In genomic region chr15:62693671-62694070, GRCm38 (mm10) we compare ENCODE assay signal across 24 mouse cellular contexts.
"Had no signal": no experiment of that assay in that cellular context is flagged by ENCODE, and none has a peak within 500 bp of the region (broad histone marks: within the 10 kb centered on the region; RNA-seq: fewer than 3 reads in every experiment).

No protein-coding gene starts in this region.

- H3K4me1 ChIP-seq: heart, embryonic 12.5 days; hindbrain, embryonic 10.5 days; hindbrain, embryonic 12.5 days; hindbrain, embryonic 15.5 days; limb, embryonic 15.5 days; liver, embryonic 12.5 days had no signal

- DNase-seq: gastrocnemius, adult 2 months; gastrocnemius, postnatal 10 days; gastrocnemius, postnatal 25 days; heart, adult 2 months; heart, postnatal 10 days; heart, postnatal 4 days; kidney, adult 18-20 months; kidney, adult 8-10 months; kidney, postnatal 10 days; kidney, postnatal 25 days; kidney, postnatal 4 days; left cerebral cortex, postnatal 4 days; lung, adult 18-20 months had no signal

- H3K27me3 ChIP-seq: heart, embryonic 12.5 days; hindbrain, embryonic 12.5 days; hindbrain, embryonic 15.5 days; limb, embryonic 13.5 days; limb, embryonic 15.5 days; liver, embryonic 12.5 days had no signal

- ATAC-seq: hindbrain, postnatal 0 days; intestine, embryonic 16.5 days; liver, embryonic 12.5 days had no signal

- H3K9ac ChIP-seq: heart, embryonic 12.5 days; hindbrain, embryonic 12.5 days; hindbrain, embryonic 15.5 days; limb, embryonic 13.5 days; limb, embryonic 15.5 days; liver, embryonic 12.5 days; liver, embryonic 14.5 days had no signal

- H3K4me3 ChIP-seq: gastrocnemius, adult 2 months; heart, adult 2 months; heart, embryonic 12.5 days; hindbrain, embryonic 10.5 days; hindbrain, embryonic 12.5 days; hindbrain, embryonic 15.5 days; layer of hippocampus, adult 2 months; limb, embryonic 13.5 days; limb, embryonic 15.5 days; liver, embryonic 12.5 days had no signal

- H3K27ac ChIP-seq: gastrocnemius, adult 2 months; heart, adult 2 months; hindbrain, embryonic 10.5 days; hindbrain, embryonic 12.5 days; hindbrain, embryonic 15.5 days; hindbrain, postnatal 0 days; layer of hippocampus, adult 2 months; limb, embryonic 13.5 days; limb, embryonic 15.5 days; liver, embryonic 12.5 days; liver, embryonic 14.5 days had no signal

- H3K4me2 ChIP-seq: heart, embryonic 12.5 days; hindbrain, embryonic 12.5 days; hindbrain, embryonic 15.5 days; limb, embryonic 13.5 days; limb, embryonic 15.5 days; liver, embryonic 12.5 days had no signal

- H3K36me3 ChIP-seq: heart, embryonic 12.5 days; hindbrain, embryonic 10.5 days; hindbrain, embryonic 12.5 days; hindbrain, embryonic 15.5 days; limb, embryonic 13.5 days; limb, embryonic 15.5 days; liver, embryonic 12.5 days had no signal

- H3K9me3 ChIP-seq: heart, embryonic 12.5 days; hindbrain, embryonic 10.5 days; hindbrain, embryonic 12.5 days; hindbrain, embryonic 15.5 days; limb, embryonic 13.5 days; limb, embryonic 15.5 days; liver, embryonic 12.5 days had no signal
